Mouse (Mus musculus) lung, embryonic 16.5 days (tissue): Measurements from ENCODE around the gene Mut. TPM values are rescaled to one million over a fixed set of nuclear protein-coding genes. Genes with fewer than 3 reads are reported as not detected.

Experiments
- ATAC-seq: fragments of 200-750 bp; cut with Nextera tagmentation; 2 replicates; pipeline ENCODE4 v1.8.0; 2017; ENCODE audit warnings: low read depth, mild to moderate bottlenecking, moderate library complexity
- H3K27ac ChIP-seq: fragments of 300-500 bp; sonication (generic); 2 replicates; pipeline ENCODE4 v1.5.1; 2014; ENCODE audit warnings: mild to moderate bottlenecking, control low read depth, low read length
- H3K27me3 ChIP-seq: fragments of 300-500 bp; sonication (generic); 2 replicates; pipeline ENCODE4 v1.6.1; 2014; ENCODE audit warnings: low read depth, low read length, mixed read lengths; ENCODE audit not compliant: control insufficient read depth, insufficient read depth
- H3K36me3 ChIP-seq: fragments of 300-500 bp; sonication (generic); 2 replicates; pipeline ENCODE4 v1.6.1; 2014; ENCODE audit warnings: low read length; ENCODE audit not compliant: control insufficient read depth, insufficient read depth
- H3K4me1 ChIP-seq: fragments of 300-500 bp; sonication (generic); replicated peaks from 2 replicates; pipeline ENCODE4 v1.6.1; 2014; ENCODE audit warnings: low read length, mixed read lengths; ENCODE audit not compliant: control insufficient read depth, insufficient read depth
- H3K4me2 ChIP-seq: fragments of 300-500 bp; sonication (generic); 2 replicates; pipeline ENCODE4 v1.6.1; 2014; ENCODE audit warnings: low read depth, low read length, control low read depth
- H3K4me3 ChIP-seq: fragments of 300-500 bp; sonication (generic); 2 replicates; pipeline ENCODE4 v1.5.1; 2014; ENCODE audit warnings: mild to moderate bottlenecking, low read length, control low read depth
- H3K9ac ChIP-seq: fragments of 300-500 bp; sonication (generic); 2 replicates; pipeline ENCODE4 v1.6.1; 2014; ENCODE audit warnings: low read length, control low read depth
- H3K9me3 ChIP-seq: fragments of 300-500 bp; sonication (generic); 2 replicates; pipeline ENCODE4 v1.6.1; 2016; ENCODE audit warnings: low read length; ENCODE audit not compliant: control insufficient read depth
- WGBS: fragments of 180-500 bp; shearing (Covaris S2); extraction: QIAGEN DNeasy Blood & Tissue Kit; methylation state at CpG from one replicate; pipeline ENCODE4 v1.1.7; 2014; 5-methylcytosine and 5-hydroxymethylcytosine counted together
- polyA plus RNA-seq: library from polyadenylated mRNA; unstranded; fragments of >200 nt; fragmentation: Nextera tagmentation; extraction: Ambion mirVana; gene quantifications from 2 replicates; pipeline ENCODE4 v1.2.1, GENCODE M21; 2015

The Mut gene
- polyA plus RNA-seq: 40.1 and 40.6 TPM in 2 replicates

- H3K36me3 ChIP-seq: peaks cover 4% of the 10 kb centered on the region
- H3K9ac ChIP-seq: peak within 1 kb of the TSS; percentile 79
- H3K27me3 ChIP-seq: no peaks in the 10 kb centered on the region
- peak within 1 kb of the TSS; percentile 82 for H3K4me3 ChIP-seq
- peak within 1 kb of the TSS; percentile 73 for H3K4me2 ChIP-seq
- WGBS: under 1% methylated on average over 50 of the region's 50 CpGs
- peak; percentile 100 for ATAC-seq
- 0 out of 2 replicates have a peak, but pooled peaks cover 2% of the 10 kb centered on the region for H3K4me1 ChIP-seq
- H3K27ac ChIP-seq: peak within 1 kb of the TSS; percentile 96
- H3K9me3 ChIP-seq: no peaks in the 10 kb centered on the region
Measured at GRCm38 (mm10) chr17:40934420-40935231, at the start of gene Mut, which contains the start of gene Cenpq. Mut (plus strand) TSS chr17:40934685. Cenpq (minus strand) TSS chr17:40935047.

DNA sequence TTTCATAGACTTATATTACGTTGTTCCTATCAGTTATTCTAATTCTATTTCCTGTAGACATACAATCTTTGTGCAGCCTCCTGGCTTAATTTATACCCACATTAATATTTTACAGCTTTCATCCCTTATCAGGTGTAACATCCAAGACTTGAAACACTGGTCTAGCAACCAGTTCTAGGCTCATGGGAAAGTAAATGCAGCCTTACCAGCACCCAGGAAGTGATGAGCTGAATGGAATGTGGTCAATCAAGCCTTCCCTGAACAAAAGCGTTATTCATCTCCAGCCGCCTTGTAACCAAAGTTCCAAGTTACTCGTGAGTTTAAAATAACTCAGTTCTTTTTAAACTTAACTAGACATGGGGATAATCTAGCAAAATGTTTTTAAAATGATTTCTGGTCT is 49.3 kb upstream of the Mut start:
- H3K36me3 ChIP-seq: no peaks in the 10 kb centered on the region
- no peaks in the 10 kb centered on the region for H3K4me1 ChIP-seq
- no peak overlapping the region for H3K27ac ChIP-seq
- H3K9ac ChIP-seq: no peak overlapping the region
- no peaks in the 10 kb centered on the region for H3K27me3 ChIP-seq
- no peak for ATAC-seq
- no peak overlapping the region for H3K4me2 ChIP-seq
- no peaks in the 10 kb centered on the region for H3K9me3 ChIP-seq
- no peak overlapping the region for H3K4me3 ChIP-seq
- WGBS: 54% methylated on average over 4 of the region's 4 CpGs

GRCm38 (mm10) chr17:40887849-40888536 is 46.5 kb upstream of the Mut start:
- Histone ChIP-seq H3K4me2 (no peak overlapping the region), H3K9ac (no peak overlapping the region), H3K27ac (no peak overlapping the region), H3K4me3 (no peak overlapping the region), H3K36me3 (no peaks in the 10 kb centered on the region), H3K27me3 (no peaks in the 10 kb centered on the region), H3K9me3 (no peaks in the 10 kb centered on the region), H3K4me1 (no peaks in the 10 kb centered on the region)
- 77% methylated on average over 4 of the region's 4 CpGs for WGBS
- no peak for ATAC-seq

GRCm38 (mm10) chr17:40896863-40897262 is 37.6 kb upstream of the Mut start:
- no peak overlapping the region for H3K4me2 ChIP-seq
- H3K4me1 ChIP-seq: no peaks in the 10 kb centered on the region
- no peaks in the 10 kb centered on the region for H3K36me3 ChIP-seq
- H3K27ac ChIP-seq: no peak overlapping the region
- no peak overlapping the region for H3K4me3 ChIP-seq
- no peaks in the 10 kb centered on the region for H3K27me3 ChIP-seq
- 56% methylated on average over 1 of the region's 1 CpGs for WGBS
- H3K9ac ChIP-seq: no peak overlapping the region
- ATAC-seq: no peak
- H3K9me3 ChIP-seq: no peaks in the 10 kb centered on the region

GRCm38 (mm10) chr17:40899783-40900363 is 34.6 kb upstream of the Mut start:
- Histone ChIP-seq H3K9ac (no peak overlapping the region), H3K4me3 (no peak overlapping the region), H3K4me2 (no peak overlapping the region), H3K36me3 (no peaks in the 10 kb centered on the region), H3K27ac (no peak overlapping the region), H3K9me3 (no peaks in the 10 kb centered on the region), H3K27me3 (no peaks in the 10 kb centered on the region), H3K4me1 (no peaks in the 10 kb centered on the region)
- ATAC-seq: no peak
- 52% methylated on average over 4 of the region's 4 CpGs for WGBS

GRCm38 (mm10) chr17:40903345-40903744 is 31.1 kb upstream of the Mut start:
- WGBS: 51% methylated on average over 4 of the region's 4 CpGs
- no peak overlapping the region for H3K4me3 ChIP-seq
- ATAC-seq: no peak

DNA sequence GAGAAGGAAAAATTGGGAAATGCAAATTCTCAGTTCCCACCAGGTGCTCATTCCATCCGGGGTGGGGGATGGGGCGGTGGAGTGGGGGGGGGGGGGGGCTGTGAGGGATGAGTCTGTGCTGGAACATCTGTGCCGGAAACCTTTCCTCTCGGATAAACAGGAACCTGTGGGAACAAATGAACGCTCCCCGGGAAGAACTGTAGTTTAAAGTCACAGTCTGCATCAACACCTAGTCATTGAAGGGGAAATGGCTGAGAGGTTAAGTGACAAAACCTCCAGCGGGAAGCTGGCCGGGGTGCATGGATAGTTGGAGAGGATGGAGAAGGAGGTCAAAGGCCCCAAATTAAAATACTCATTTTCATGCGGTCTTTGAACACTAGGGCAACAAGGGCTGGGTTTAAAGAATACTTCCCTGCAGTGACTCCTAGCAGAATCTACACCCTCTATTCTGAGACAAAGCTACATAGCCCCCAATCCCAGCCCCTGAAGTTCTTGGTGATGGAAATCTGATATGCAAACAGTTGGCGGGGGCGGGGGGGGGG is 30.4 kb upstream of the Mut start:
- Histone ChIP-seq H3K27ac (no peak overlapping the region), H3K4me3 (no peak overlapping the region), H3K9me3 (no peaks in the 10 kb centered on the region), H3K4me1 (no peaks in the 10 kb centered on the region), H3K4me2 (no peak overlapping the region), H3K36me3 (no peaks in the 10 kb centered on the region), H3K9ac (no peak overlapping the region), H3K27me3 (no peaks in the 10 kb centered on the region)
- WGBS: 9% methylated on average over 11 of the region's 11 CpGs
- no peak for ATAC-seq

More at GRCm38 (mm10) chr17:40903345-40903744, 31.1 kb upstream of the Mut start:
- no peaks in the 10 kb centered on the region for H3K4me1 ChIP-seq
- H3K27ac ChIP-seq: no peak overlapping the region
- no peak overlapping the region for H3K4me2 ChIP-seq
- H3K9ac ChIP-seq: no peak overlapping the region
- no peaks in the 10 kb centered on the region for H3K9me3 ChIP-seq
- no peaks in the 10 kb centered on the region for H3K27me3 ChIP-seq
- H3K36me3 ChIP-seq: no peaks in the 10 kb centered on the region

- no peaks in the 10 kb centered on the region for H3K9me3 ChIP-seq
- ATAC-seq: no peak
- H3K27me3 ChIP-seq: no peaks in the 10 kb centered on the region
- H3K4me2 ChIP-seq: peak overlapping the region; percentile 31
- no peak overlapping the region for H3K9ac ChIP-seq
- no peaks in the 10 kb centered on the region for H3K36me3 ChIP-seq
- H3K27ac ChIP-seq: no peak overlapping the region
- 6% methylated on average over 14 of the region's 14 CpGs for WGBS
- H3K4me1 ChIP-seq: no peaks in the 10 kb centered on the region
- H3K4me3 ChIP-seq: no peak overlapping the region
Measured at GRCm38 (mm10) chr17:40904721-40905154, 29.7 kb upstream of the Mut start.

GRCm38 (mm10) chr17:40914250-40914649 is 20.2 kb upstream of the Mut start, which contains the start of gene Glyatl3:
Glyatl3 (minus strand) TSS chr17:40914350.
- Histone ChIP-seq H3K27ac (no peak within 1 kb of the TSS), H3K4me2 (no peak within 1 kb of the TSS), H3K4me3 (no peak within 1 kb of the TSS), H3K4me1 (no peaks in the 10 kb centered on the region), H3K27me3 (no peaks in the 10 kb centered on the region), H3K9ac (no peak within 1 kb of the TSS), H3K36me3 (no peaks in the 10 kb centered on the region), H3K9me3 (no peaks in the 10 kb centered on the region)
- ATAC-seq: no peak
- 94% methylated on average over 2 of the region's 2 CpGs for WGBS
